Mouse (Mus musculus) limb, embryonic 14.5 days (tissue): Measurements from ENCODE around the gene Cox14. TPM values are rescaled to one million over a fixed set of nuclear protein-coding genes. Genes with fewer than 3 reads are reported as not detected.

ENCODE experiments used
- ATAC-seq: fragments of 200-750 bp; cut with Nextera tagmentation; 2 replicates; pipeline ENCODE4 v1.8.0; 2017; ENCODE audit warnings: low read depth, moderate number of reproducible peaks, moderate TSS enrichment; ENCODE audit not compliant: low FRiP score
- DNase-seq: peaks from one replicate; pipeline ENCODE4 v3.0.0-alpha.2; 2015; ENCODE audit warnings: low spot score
- H3K27ac ChIP-seq: fragments of 300-500 bp; sonication (generic); replicated peaks from 2 replicates; pipeline ENCODE4 v1.5.1; 2014; ENCODE audit warnings: low read depth, mild to moderate bottlenecking, low read length, moderate library complexity, mixed read lengths
- H3K27me3 ChIP-seq: fragments of 300-500 bp; sonication (generic); 2 replicates; pipeline ENCODE4 v1.6.1; 2014; ENCODE audit warnings: low read length, mixed read lengths; ENCODE audit not compliant: control insufficient read depth, insufficient read depth
- H3K36me3 ChIP-seq: fragments of 300-500 bp; sonication (generic); 2 replicates; pipeline ENCODE4 v1.6.1; 2014; ENCODE audit warnings: mild to moderate bottlenecking, low read length, moderate library complexity, mixed read lengths; ENCODE audit not compliant: control insufficient read depth, insufficient read depth
- H3K4me1 ChIP-seq: fragments of 300-500 bp; sonication (generic); 2 replicates; pipeline ENCODE4 v1.6.1; 2014; ENCODE audit warnings: antibody characterized with exemption, low read length, mixed read lengths; ENCODE audit not compliant: control insufficient read depth, insufficient read depth
- H3K4me2 ChIP-seq: fragments of 300-500 bp; sonication (generic); replicated peaks from 2 replicates; pipeline ENCODE4 v1.6.1; 2014; ENCODE audit warnings: low read depth, mild to moderate bottlenecking, low read length, moderate library complexity; ENCODE audit not compliant: severe bottlenecking
- H3K4me3 ChIP-seq: fragments of 300-500 bp; sonication (generic); replicated peaks from 2 replicates; pipeline ENCODE4 v1.5.1; 2014; ENCODE audit warnings: low read length
- H3K9ac ChIP-seq: fragments of 300-500 bp; sonication (generic); 2 replicates; pipeline ENCODE4 v1.6.1; 2014; ENCODE audit warnings: mild to moderate bottlenecking, low read depth, low read length, moderate library complexity; ENCODE audit not compliant: severe bottlenecking
- H3K9me3 ChIP-seq: fragments of 300-500 bp; sonication (generic); 2 replicates; pipeline ENCODE4 v1.6.1; 2016; ENCODE audit warnings: low read length; ENCODE audit not compliant: control insufficient read depth
- POLR2A ChIP-seq: fragments of 200-500 bp; IDR thresholded peaks from 2 replicates; pipeline ENCODE4 v1.8.0; 2012; ENCODE audit warnings: inconsistent platforms, mild to moderate bottlenecking, moderate library complexity, borderline replicate concordance; ENCODE audit not compliant: insufficient read depth, insufficient read length; ENCODE audit errors: extremely low read depth
- WGBS: fragments of 180-500 bp; shearing (Covaris S2); extraction: QIAGEN DNeasy Blood & Tissue Kit; methylation state at CpG from one replicate; pipeline ENCODE4 v1.1.7; 2014; 5-methylcytosine and 5-hydroxymethylcytosine counted together
- polyA plus RNA-seq, 2 experiments: library from polyadenylated mRNA; depleted of rRNA in 1 of 2; stranded (reverse) in 1 of 2; unstranded in 1 of 2; fragments of >200 nt; fragmentation: Nextera tagmentation in 1 of 2; extraction: Ambion mirVana in 1 of 2; gene quantifications; 2 replicates each; pipeline versions ENCODE4 v1.2.1 to v1.2.3; 2012 to 2014

Cox14 gene
- polyA plus RNA-seq, 2 experiments: 157 to 194 TPM

- Histone ChIP-seq H3K4me3 (no peak overlapping the region), H3K9ac (no peak overlapping the region), H3K4me2 (no peak overlapping the region), H3K36me3 (peaks cover 78% of the 10 kb centered on the region), H3K4me1 (no peaks in the 10 kb centered on the region), H3K27ac (no peak overlapping the region), H3K9me3 (no peaks in the 10 kb centered on the region), H3K27me3 (no peaks in the 10 kb centered on the region)
- ATAC-seq (no peak), DNase-seq (no peak)
- no peak for TF ChIP-seq POLR2A
- 95% methylated on average over 11 of the region's 11 CpGs for WGBS
Observed at GRCm38 (mm10) chr15:99736675-99737074, 11.3 kb downstream of the Cox14 start.

GRCm38 (mm10) chr15:99740229-99740628, 14.8 kb downstream of the Cox14 start:
- WGBS: over 99% methylated on average over 4 of the region's 4 CpGs
- no peak overlapping the region for H3K27ac ChIP-seq
- TF ChIP-seq POLR2A: no peak
- DNase-seq (no peak), ATAC-seq (no peak)
- H3K4me1 ChIP-seq: no peaks in the 10 kb centered on the region
- no peaks in the 10 kb centered on the region for H3K27me3 ChIP-seq
- peaks cover 79% of the 10 kb centered on the region for H3K36me3 ChIP-seq
- H3K9me3 ChIP-seq: no peaks in the 10 kb centered on the region
- H3K9ac ChIP-seq: no peak overlapping the region
- no peak overlapping the region for H3K4me3 ChIP-seq
- H3K4me2 ChIP-seq: no peak overlapping the region

GRCm38 (mm10) chr15:99754204-99754603, 28.8 kb downstream of the Cox14 start:
- no peaks in the 10 kb centered on the region for H3K9me3 ChIP-seq
- H3K4me2 ChIP-seq: no peak overlapping the region
- H3K4me3 ChIP-seq: no peak overlapping the region
- 75% methylated on average over 3 of the region's 3 CpGs for WGBS
- TF ChIP-seq POLR2A: no peak
- ATAC-seq: no peak
- no peak for DNase-seq
- peaks cover 3% of the 10 kb centered on the region; the same call in 1 of the 2 replicates for H3K36me3 ChIP-seq
- H3K27ac ChIP-seq: no peak overlapping the region
- H3K9ac ChIP-seq: no peak overlapping the region
- H3K27me3 ChIP-seq: no peaks in the 10 kb centered on the region
- no peaks in the 10 kb centered on the region for H3K4me1 ChIP-seq

DNA sequence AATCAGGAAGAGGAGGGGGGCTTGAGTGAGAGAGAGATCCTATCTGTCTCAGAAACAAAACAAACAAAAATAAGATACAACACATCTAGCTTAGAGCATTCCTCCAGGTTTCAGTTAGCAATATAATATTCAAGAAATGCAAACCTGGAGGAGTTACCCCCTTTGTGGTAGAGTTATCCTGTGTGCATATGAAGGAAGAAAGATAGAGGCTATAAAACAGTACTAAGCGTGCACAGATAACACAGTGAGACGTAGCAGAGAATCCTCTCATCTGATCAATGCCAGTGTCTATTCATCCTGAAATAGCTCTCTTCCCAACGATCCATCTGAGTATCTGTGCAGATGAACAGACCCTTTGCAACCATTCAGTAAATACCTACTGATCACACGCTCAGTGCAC, 42.0 kb downstream of the Cox14 start:
- WGBS: 88% methylated on average over 4 of the region's 4 CpGs
- DNase-seq (no peak), ATAC-seq (no peak)
- no peaks in the 10 kb centered on the region for H3K27me3 ChIP-seq
- no peak for TF ChIP-seq POLR2A
- no peak overlapping the region for H3K27ac ChIP-seq
- no peaks in the 10 kb centered on the region; the same call in 1 of the 2 replicates for H3K36me3 ChIP-seq
- H3K4me3 ChIP-seq: no peak overlapping the region
- peaks cover 5% of the 10 kb centered on the region; the same call in 1 of the 2 replicates for H3K4me1 ChIP-seq
- H3K9me3 ChIP-seq: no peaks in the 10 kb centered on the region
- no peak overlapping the region for H3K9ac ChIP-seq
- no peak overlapping the region for H3K4me2 ChIP-seq

DNA sequence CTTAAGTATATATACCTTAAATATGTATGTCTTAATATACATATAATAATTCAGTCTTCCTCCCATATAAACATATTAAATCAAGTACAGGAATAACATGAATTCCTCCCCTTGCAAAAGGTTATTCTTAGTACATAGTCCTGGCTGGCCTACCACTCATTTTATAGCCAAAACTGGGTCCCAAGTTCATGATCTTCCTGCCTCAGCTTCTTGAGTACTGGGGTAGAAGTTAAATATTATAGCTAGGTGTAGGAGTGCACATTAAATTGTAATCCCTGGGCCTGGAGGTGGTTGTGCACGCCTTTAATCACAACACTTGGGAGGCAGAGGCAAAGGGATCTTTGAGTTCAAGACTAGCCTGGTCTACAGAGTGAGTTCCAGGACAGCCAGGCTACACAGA, 43.3 kb downstream of the Cox14 start:
- WGBS: 79% methylated on average over 1 of the region's 1 CpGs
- Histone ChIP-seq H3K4me2 (no peak overlapping the region), H3K27me3 (no peaks in the 10 kb centered on the region), H3K4me3 (no peak overlapping the region), H3K27ac (no peak overlapping the region), H3K36me3 (no peaks in the 10 kb centered on the region; the same call in 1 of the 2 replicates), H3K9me3 (no peaks in the 10 kb centered on the region), H3K9ac (no peak overlapping the region), H3K4me1 (peaks cover 5% of the 10 kb centered on the region; the same call in 1 of the 2 replicates)
- no peak for TF ChIP-seq POLR2A
- no peak for ATAC-seq
- no peak for DNase-seq
